Mouse (Mus musculus): ENCODE measurements around the gene Pdxp. TPM values are rescaled to one million over a fixed set of nuclear protein-coding genes. Genes with fewer than 3 reads are reported as not detected.

Gene Pdxp
- total and polyA plus RNA-seq, 3 experiments = 21.5 to 25.4 TPM; not detected in 1

GRCm38 (mm10) chr15:78936403-78936802, 22.7 kb downstream of the Pdxp start:
- peaks cover 2 to 12% of the 10 kb centered on the region in 2 experiments; a peak in 3 of 4 replicates for H3K36me3 ChIP-seq (ENCODE audit: control insufficient read depth in 1 of 2, insufficient read depth in 2 of 2, low read length in 2 of 2)
- H3K9me3 ChIP-seq (replicated peaks; ENCODE audit: insufficient read depth, low read length) = no peaks in the 10 kb centered on the region
- H3K4me3 ChIP-seq (ENCODE audit: control insufficient read depth in 1 of 2, insufficient read depth in 1 of 2, low read depth in 2 of 2, low read length in 2 of 2) = no peak overlapping the region
- peaks cover 0 to 21% of the 10 kb centered on the region in 2 experiments; a peak in 2 of 4 replicates for H3K4me1 ChIP-seq (ENCODE audit: control insufficient read depth in 1 of 2, insufficient read depth in 2 of 2, low read length in 2 of 2)
- peaks cover 13% of the 10 kb centered on the region for H3K79me2 ChIP-seq (ENCODE audit: control insufficient read depth, insufficient read depth, low read length, poor library complexity)
- H3K9ac ChIP-seq (ENCODE audit: control insufficient read depth, low read depth, low read length, poor library complexity, severe bottlenecking) = no peak overlapping the region; the same call in 1 of the 2 replicates
- TF ChIP-seq BHLHE40 (IDR thresholded peaks at IDR 0.05; ENCODE audit: borderline replicate concordance, low read depth, low read length) = no peak
- no peak for TF ChIP-seq JUND (IDR thresholded peaks at IDR 0.05; ENCODE audit: low read depth, low read length)
- no peak for TF ChIP-seq MAZ (IDR thresholded peaks at IDR 0.05; ENCODE audit: low read depth, low read length)
- no peak for TF ChIP-seq CHD2 (IDR thresholded peaks at IDR 0.05; ENCODE audit: low read length)
- DNase-seq (ENCODE audit: low read depth, low spot score) = no peak
- H3K27ac ChIP-seq (ENCODE audit: control insufficient read depth, low read depth, low read length) = no peak overlapping the region
- no peaks in the 10 kb centered on the region for H3K27me3 ChIP-seq (ENCODE audit: control insufficient read depth in 1 of 2, insufficient read depth in 2 of 2, low read length in 2 of 2)

GRCm38 (mm10) chr15:78937311-78937710, 23.6 kb downstream of the Pdxp start:
- Histone ChIP-seq H3K4me1 (ENCODE audit: control insufficient read depth in 1 of 2, insufficient read depth in 2 of 2, low read length in 2 of 2) (peaks cover 0 to 21% of the 10 kb centered on the region in 2 experiments; a peak in 2 of 4 replicates), H3K4me3 (ENCODE audit: control insufficient read depth in 1 of 2, insufficient read depth in 1 of 2, low read depth in 2 of 2, low read length in 2 of 2) (no peak overlapping the region), H3K36me3 (ENCODE audit: control insufficient read depth in 1 of 2, insufficient read depth in 2 of 2, low read length in 2 of 2) (peaks cover 2 to 12% of the 10 kb centered on the region in 2 experiments; a peak in 3 of 4 replicates), H3K79me2 (ENCODE audit: control insufficient read depth, insufficient read depth, low read length, poor library complexity) (peaks cover 13% of the 10 kb centered on the region), H3K9me3 (replicated peaks; ENCODE audit: insufficient read depth, low read length) (no peaks in the 10 kb centered on the region), H3K9ac (ENCODE audit: control insufficient read depth, low read depth, low read length, poor library complexity, severe bottlenecking) (no peak overlapping the region), H3K27me3 (ENCODE audit: control insufficient read depth in 1 of 2, insufficient read depth in 2 of 2, low read length in 2 of 2) (no peaks in the 10 kb centered on the region), H3K27ac (ENCODE audit: control insufficient read depth, low read depth, low read length) (no peak overlapping the region)
- no peak for TF ChIP-seq SIN3A (IDR thresholded peaks at IDR 0.05; ENCODE audit: low read length)
- no peak for TF ChIP-seq ETS1 (IDR thresholded peaks at IDR 0.05; ENCODE audit: low read depth, low read length)
- TF ChIP-seq UBTF (IDR thresholded peaks at IDR 0.05; ENCODE audit: borderline replicate concordance, insufficient read depth, low read depth, low read length) = no peak
- TF ChIP-seq USF1 (IDR thresholded peaks at IDR 0.05; ENCODE audit: low read depth, low read length) = no peak
- no peak for TF ChIP-seq POLR2A (IDR thresholded peaks at IDR 0.05; ENCODE audit: control insufficient read depth in 1 of 2, insufficient read depth in 1 of 2, low read depth in 1 of 2, low read length in 2 of 2, poor library complexity in 1 of 2)
- no peak for TF ChIP-seq MAZ (IDR thresholded peaks at IDR 0.05; ENCODE audit: low read depth, low read length)
- no peak for TF ChIP-seq ZC3H11A (IDR thresholded peaks at IDR 0.05; ENCODE audit: low read depth, low read length)
- TF ChIP-seq MYC (IDR thresholded peaks at IDR 0.05; ENCODE audit: low read depth, low read length) = no peak
- no peak for TF ChIP-seq CTCF (IDR thresholded peaks at IDR 0.05 in 2 of 3, conservative IDR thresholded peaks at IDR 0.05 in 1 of 3; ENCODE audit: control insufficient read depth in 1 of 3, insufficient read depth in 1 of 3, low read depth in 2 of 3, low read length in 3 of 3, poor library complexity in 1 of 3, severe bottlenecking in 1 of 3)
- no peak for DNase-seq (ENCODE audit: low read depth, low spot score)

DNA sequence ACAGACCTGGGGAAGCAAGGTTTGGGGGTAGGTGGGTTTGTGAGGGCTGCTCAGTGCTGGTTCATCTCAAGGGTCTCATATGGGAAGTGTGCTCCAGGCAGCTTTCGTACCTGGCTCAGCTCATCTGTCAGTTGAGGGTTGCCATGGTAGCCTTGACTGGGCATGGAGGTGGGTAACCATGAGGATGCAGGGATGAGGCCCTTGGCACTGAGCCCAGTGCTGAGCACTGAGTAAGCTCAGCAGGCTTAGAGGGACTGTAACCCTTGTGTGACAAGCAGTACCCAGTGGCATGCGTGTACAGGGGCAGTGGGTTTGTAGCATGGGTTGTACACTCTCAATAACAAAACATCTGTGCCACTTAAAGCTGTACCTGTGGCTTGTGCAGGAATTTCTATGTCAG, 24.2 kb downstream of the Pdxp start:
- Histone ChIP-seq H3K27me3 (ENCODE audit: control insufficient read depth in 1 of 2, insufficient read depth in 2 of 2, low read length in 2 of 2) (no peaks in the 10 kb centered on the region), H3K79me2 (ENCODE audit: control insufficient read depth, insufficient read depth, low read length, poor library complexity) (peaks cover 13% of the 10 kb centered on the region), H3K4me3 (ENCODE audit: control insufficient read depth in 1 of 2, insufficient read depth in 1 of 2, low read depth in 2 of 2, low read length in 2 of 2) (no peak overlapping the region), H3K4me1 (ENCODE audit: control insufficient read depth in 1 of 2, insufficient read depth in 2 of 2, low read length in 2 of 2) (peaks cover 0 to 18% of the 10 kb centered on the region in 2 experiments; a peak in 2 of 4 replicates), H3K36me3 (ENCODE audit: control insufficient read depth in 1 of 2, insufficient read depth in 2 of 2, low read length in 2 of 2) (peaks cover 2 to 12% of the 10 kb centered on the region in 2 experiments; a peak in 3 of 4 replicates), H3K9me3 (replicated peaks; ENCODE audit: insufficient read depth, low read length) (no peaks in the 10 kb centered on the region), H3K9ac (ENCODE audit: control insufficient read depth, low read depth, low read length, poor library complexity, severe bottlenecking) (no peak overlapping the region), H3K27ac (ENCODE audit: control insufficient read depth, low read depth, low read length) (no peak overlapping the region)
- TF ChIP-seq HCFC1 (IDR thresholded peaks at IDR 0.05; ENCODE audit: low read depth, low read length) = no peak
- no peak for TF ChIP-seq EP300 (IDR thresholded peaks at IDR 0.05; ENCODE audit: low read depth in 1 of 2, low read length in 2 of 2)
- no peak for TF ChIP-seq E2F4 (IDR thresholded peaks at IDR 0.05; ENCODE audit: borderline replicate concordance, low read depth, low read length)
- no peak for TF ChIP-seq TCF12 (IDR thresholded peaks at IDR 0.05; ENCODE audit: low read depth, low read length)
- TF ChIP-seq ZC3H11A (IDR thresholded peaks at IDR 0.05; ENCODE audit: low read depth, low read length) = no peak
- TF ChIP-seq NELFE (IDR thresholded peaks at IDR 0.05; ENCODE audit: low read depth, low read length) = no peak
- no peak for TF ChIP-seq CHD2 (IDR thresholded peaks at IDR 0.05; ENCODE audit: low read length)
- TF ChIP-seq USF1 (IDR thresholded peaks at IDR 0.05; ENCODE audit: low read depth, low read length) = no peak
- no peak for TF ChIP-seq ZMIZ1 (IDR thresholded peaks at IDR 0.05; ENCODE audit: low read depth, low read length)
- no peak for TF ChIP-seq TBP (IDR thresholded peaks at IDR 0.05; ENCODE audit: low read depth, low read length)
- TF ChIP-seq POLR2AphosphoS5 (IDR thresholded peaks at IDR 0.05; ENCODE audit: borderline replicate concordance, low read depth, low read length) = no peak
- TF ChIP-seq BHLHE40 (IDR thresholded peaks at IDR 0.05; ENCODE audit: borderline replicate concordance, low read depth, low read length) = no peak
- no peak for TF ChIP-seq UBTF (IDR thresholded peaks at IDR 0.05; ENCODE audit: borderline replicate concordance, insufficient read depth, low read depth, low read length)
- no peak for TF ChIP-seq MXI1 (IDR thresholded peaks at IDR 0.05; ENCODE audit: low read depth, low read length)
- no peak for TF ChIP-seq ETS1 (IDR thresholded peaks at IDR 0.05; ENCODE audit: low read depth, low read length)
- DNase-seq (ENCODE audit: low read depth, low spot score) = no peak

All from MEL (cell line).